Mouse (Mus musculus): Measurements from ENCODE around the gene Hunk.

Gene Hunk

DNA sequence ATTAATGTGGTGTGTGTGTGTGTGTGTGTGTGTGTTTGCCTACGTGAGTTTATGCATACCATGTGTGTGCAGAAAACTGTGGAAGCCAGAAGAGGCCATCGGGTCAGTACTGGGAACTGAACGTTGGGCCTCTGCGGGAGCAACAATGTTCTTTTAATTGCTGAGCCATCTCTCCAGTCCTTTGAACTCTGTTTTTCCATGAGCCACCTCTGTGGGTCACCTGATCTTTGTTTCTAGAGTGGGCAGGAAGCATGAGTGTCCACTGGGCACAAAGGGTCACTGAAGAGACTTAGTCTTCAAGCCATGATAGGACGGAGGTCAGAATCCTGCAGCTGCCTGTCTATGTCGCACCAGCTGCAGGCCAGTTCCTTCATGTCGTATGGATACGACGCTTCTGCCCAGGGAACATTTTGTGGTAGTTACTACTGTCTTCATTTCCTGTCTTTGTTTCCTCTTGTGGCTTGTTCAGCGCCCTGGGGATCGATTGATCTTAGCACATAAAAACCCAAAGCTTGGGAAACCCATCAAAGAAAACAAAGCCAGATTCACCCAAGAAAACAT, 10.3 kb downstream of the Hunk start:
- DNase-seq: no peak

- DNase-seq: no peak
Observed at GRCm38 (mm10) chr16:90396882-90397281, 11.1 kb downstream of the Hunk start.

GRCm38 (mm10) chr16:90400314-90400713, 14.5 kb downstream of the Hunk start:
- peak; percentile 29 for DNase-seq

DNA sequence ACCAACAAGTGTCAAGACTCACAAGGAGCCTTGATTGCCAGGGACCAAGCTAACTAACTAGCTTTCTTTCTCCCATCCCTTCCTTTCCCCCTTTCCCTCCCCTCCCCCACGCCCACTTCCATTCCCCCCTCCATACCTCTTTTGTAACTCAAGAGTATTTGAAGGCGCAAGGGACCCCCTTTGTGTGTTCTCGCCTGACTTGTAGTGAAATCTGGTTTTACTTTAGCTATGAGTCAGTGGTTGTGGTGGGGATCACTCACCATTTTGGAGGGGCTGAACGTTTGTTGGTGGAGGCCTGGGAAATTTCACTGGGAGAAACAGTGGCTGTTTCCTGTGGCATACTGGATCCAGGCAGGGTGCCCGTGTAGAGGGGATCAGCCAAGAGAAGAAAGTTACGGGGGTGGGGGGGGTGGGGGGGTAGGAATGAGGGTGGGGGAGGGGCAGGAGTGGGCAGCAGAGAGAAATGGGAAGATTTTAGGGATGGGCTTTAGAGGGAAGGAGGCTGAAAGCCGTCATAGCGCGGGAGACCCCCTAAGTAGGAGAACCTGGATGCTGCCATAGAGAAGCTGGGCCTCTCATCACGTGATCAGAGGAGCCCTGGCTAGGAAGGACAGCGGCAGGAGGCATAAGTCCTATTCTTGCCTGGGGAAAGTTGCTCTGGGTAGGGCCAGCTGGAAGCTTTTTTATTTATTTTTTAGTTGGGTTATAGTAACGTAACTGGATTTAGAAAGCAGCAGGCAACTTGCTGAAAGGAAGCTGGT, 15.3 kb downstream of the Hunk start:
- DNase-seq: no peak

DNA sequence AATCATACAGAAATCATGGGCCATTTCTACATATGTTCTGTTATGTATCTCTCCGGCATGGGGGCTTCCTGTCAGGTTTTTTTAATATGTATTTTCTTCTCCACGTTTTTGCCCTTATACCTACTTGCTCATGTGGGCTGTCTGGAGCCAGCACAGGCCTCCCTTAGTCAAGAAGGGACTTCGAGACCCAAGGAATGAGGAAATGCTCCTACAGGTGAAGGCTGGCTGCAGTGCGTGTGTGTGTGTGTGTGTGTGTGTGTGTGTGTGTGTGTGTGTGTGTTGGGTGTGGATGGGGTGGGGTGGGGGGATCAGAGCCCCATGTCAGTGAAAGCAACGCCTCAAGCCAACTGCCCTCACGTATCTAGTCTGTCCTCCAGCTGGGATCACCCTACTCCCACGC, 16.5 kb downstream of the Hunk start:
- no peak for DNase-seq

DNA sequence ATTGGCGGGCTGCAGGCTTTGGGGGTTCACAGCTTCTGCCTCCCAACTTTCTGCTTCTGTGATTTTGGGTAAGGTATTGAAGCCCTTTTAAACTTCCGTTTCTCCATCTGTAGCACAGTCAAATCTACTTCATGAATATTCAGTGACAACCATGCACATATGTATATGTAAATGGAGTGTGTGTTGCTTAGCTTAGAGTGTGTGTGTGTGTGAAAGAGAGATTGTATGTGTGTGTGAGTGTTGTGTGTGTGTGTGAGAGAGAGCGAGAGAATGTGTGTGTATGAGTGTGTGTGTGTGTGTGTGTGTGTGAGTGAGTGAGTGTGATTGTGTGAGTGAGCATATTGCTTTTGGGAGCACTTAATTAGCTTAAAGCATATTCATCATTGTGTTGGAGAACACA, 19.4 kb downstream of the Hunk start:
- no peak for DNase-seq

- DNase-seq: no peak
Observed at GRCm38 (mm10) chr16:90405599-90405998, 19.8 kb downstream of the Hunk start.

DNA sequence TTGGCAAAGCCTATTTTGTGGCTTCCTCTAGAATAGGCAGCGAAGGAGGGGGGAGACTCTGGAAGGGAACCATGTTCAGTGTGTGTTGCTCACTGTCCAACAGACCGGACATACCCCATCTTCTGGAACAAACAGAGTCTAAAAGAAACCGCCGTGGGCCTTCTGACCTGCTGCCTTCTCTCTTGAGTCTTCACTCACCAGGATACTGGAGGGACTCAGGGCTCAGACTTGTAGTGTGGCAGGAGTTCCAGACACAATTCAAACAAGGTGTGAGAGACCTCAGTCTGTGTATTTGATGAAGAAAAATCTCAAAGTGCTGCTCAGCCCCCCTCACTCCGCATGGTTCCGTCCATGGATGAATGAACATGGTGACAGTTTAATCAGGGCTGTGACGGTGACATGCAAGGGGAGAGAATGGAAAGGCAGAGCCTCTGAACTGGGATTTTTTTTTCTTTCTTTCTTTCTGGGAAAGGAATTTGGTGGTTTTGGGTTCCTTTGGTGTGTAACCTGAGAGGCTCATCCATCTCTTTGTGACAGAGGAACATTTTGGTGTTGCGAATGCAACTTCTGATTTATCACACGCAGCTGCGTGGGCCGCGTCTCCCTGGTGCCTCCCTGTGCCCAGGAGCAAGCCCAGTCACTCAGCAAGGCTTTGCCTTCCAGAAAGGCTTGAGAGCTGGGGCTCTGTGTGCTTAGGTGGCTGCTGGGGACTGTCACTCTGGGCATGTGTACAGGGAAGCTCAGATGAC, 21.9 kb downstream of the Hunk start:
- no peak for DNase-seq

DNA sequence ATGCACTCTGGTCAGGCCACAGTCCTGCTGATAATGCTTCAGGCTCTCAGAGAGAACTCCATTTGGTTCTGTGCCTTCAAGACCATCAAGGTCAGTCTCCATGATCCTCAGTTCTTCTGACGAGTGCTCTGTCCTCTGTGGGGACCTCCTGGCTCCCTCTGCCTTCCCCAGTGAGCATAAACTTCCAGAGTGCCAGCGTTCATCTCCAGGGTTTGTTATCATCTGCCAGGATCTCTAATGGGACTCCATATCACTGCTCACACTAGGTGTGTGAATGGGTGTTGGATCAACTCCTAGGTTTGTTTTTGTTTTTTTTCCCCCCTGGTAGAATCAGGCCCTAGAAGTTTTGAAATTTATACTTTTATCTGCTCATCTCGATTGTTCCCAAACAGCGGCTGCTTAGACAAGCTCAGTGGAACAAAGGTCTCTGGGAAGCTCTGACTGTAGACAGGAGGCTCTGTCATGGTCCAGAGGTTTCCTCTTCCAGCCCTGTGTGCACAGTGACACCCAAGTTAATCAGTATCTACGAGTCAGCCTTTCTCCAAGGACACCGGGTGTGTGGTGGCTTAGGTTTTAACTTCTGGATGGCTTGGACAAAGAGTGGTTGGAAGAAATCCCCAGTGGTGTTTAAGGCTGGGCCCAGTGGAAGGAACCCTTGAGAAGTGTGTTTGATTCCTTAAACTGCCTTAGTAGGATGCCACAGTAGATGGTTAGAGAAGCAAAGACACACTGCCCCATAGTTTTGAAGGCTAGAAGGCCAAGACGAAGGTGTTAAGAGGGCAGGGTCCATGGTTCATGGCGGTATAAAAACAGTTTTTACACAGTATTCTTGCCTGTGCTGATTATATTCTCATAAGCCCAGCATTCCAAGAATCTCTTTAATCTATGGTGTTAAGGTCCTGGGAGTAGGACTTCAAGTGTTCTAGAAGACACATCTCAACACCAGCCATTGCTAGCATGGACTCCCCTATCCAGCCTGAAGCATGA, 26.6 kb downstream of the Hunk start:
- DNase-seq: no peak

- no peak for DNase-seq
Observed at GRCm38 (mm10) chr16:90416621-90417020, 30.8 kb downstream of the Hunk start.

DNA sequence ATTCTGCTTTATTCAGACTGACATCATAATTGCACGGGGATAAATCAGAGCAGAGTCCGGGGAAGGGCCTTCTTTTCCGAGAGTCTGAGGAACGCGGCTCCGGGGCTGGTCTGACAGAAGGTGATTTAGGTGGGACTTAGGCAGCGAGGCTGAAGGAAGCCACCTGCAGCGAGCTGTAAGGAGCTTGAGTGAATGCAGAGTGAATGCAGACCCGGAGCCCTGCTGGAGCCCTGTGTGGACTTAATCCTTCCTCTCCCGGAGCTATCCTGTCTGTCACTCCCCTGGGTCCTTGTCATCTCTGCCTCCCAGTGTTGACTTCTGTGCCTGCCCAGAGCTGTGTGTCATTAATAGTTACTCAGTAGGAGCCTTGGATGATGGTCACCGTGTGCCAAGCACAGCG, 32.8 kb downstream of the Hunk start:
- no peak for DNase-seq

- DNase-seq: no peak
Observed at GRCm38 (mm10) chr16:90421145-90421544, 35.3 kb downstream of the Hunk start.

- DNase-seq: no peak
Observed at GRCm38 (mm10) chr16:90421551-90421950, 35.7 kb downstream of the Hunk start.

GRCm38 (mm10) chr16:90422108-90422529, 36.3 kb downstream of the Hunk start:
- peak; percentile 66 for DNase-seq

DNA sequence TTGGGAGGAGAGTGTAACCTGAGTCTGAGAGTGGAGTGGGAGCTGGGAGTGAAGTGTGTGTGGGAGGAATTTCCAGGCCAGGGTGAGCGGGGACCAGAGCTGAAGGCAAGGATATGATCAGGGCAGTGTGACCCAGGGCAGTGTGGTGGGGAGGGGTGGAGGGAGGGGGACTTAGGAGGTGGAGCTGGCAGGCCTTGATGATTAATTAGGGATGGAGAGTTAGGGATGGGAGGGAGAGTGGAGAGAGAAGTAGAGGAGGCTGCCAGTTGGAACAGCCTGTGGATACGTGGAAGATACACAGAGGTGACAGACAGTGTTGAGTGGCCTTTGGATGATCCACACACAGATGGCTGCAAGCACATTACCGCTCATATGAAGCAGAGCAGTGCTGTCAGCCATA, 38.1 kb downstream of the Hunk start:
- DNase-seq: no peak

DNA sequence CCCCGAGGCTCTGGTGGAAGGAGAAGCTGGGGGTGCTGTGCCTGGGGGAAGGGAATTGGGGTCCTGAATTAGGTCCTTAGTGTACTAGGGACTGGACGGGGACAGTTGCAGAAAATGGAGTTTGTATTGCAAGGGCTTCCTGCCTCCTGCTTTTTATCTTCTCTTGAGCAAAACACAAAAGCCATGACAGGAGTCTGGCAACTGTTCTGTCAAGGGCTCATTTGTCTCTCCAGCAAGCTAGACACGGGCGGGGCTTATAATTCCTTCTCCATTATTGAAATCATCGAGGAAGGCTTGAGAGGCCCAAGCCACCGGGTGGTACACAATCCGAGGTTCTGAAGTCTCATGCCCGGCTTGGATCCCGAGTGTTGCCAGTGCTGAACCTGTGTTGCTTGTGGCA, 38.6 kb downstream of the Hunk start:
- DNase-seq: no peak

DNA sequence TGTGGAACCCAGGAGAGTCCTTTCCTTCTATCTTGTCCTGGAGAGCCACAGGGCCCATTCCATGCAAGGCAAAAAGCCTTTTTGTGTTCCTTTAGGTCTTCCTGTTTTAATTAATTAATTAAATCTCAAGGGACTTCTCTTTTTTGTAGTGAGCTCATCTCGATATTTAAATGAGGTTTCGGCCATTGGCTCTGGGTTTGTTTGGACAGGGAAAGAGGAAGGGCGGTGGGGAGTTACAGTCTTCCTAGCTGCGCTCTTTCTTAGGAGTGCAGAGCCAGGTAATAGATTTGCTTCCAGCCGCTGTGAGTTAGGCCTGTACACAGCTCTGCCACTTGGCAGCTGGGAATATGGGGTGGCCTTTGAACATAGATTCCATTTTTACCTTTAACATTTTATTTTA, 40.4 kb downstream of the Hunk start:
- no peak for DNase-seq

- no peak for DNase-seq
Observed at GRCm38 (mm10) chr16:90427838-90428630, 42.2 kb downstream of the Hunk start.

DNA sequence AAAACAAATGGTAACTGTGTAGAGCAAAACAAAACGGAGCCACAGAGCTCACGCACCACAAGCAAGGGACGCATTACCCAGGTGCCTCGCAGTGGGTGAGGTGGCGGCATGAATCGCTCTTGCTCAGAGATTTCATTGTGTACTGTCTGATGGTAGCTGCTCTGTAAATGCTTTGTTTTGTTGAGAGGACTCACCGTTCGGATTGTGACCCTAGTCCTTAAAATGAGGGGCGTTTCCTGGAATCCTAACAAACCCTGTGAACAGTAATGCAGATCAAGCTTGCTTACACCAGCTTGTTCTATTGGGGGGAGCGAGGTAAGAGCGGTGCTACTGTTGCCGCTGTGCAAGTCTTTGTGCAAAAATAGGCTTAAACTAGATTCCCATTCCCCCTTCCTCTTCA, 47.7 kb downstream of the Hunk start:
- DNase-seq: no peak

- DNase-seq: no peak
Observed at GRCm38 (mm10) chr16:90435231-90435630, 49.4 kb downstream of the Hunk start.

GRCm38 (mm10) chr16:90437276-90437675, 51.5 kb downstream of the Hunk start:
- DNase-seq: no peak

GRCm38 (mm10) chr16:90439493-90439892, 53.7 kb downstream of the Hunk start:
- DNase-seq: no peak

Data from lung, postnatal 14 days (tissue).